Mouse (Mus musculus) bone marrow macrophage, adult 2 months (primary cell): ENCODE measurements around the gene Pnp2. TPM values are rescaled to one million over a fixed set of nuclear protein-coding genes. Genes with fewer than 3 reads are reported as not detected.
"Not testable (repeated sequence)": the region's sequence is repeated elsewhere in the genome, so short reads cannot be mapped to it uniquely, and the experiment has no call there.

Experiments used
- H3K27ac ChIP-seq: 2 replicates; pipeline ENCODE4 v1.5.1; 2012; ENCODE audit warnings: low read depth, low read length; ENCODE audit not compliant: insufficient read depth
- H3K4me1 ChIP-seq: 2 replicates; pipeline ENCODE4 v1.6.1; 2012; ENCODE audit warnings: low read length; ENCODE audit not compliant: control insufficient read depth, insufficient read depth
- H3K4me3 ChIP-seq: 2 replicates; pipeline ENCODE4 v1.5.1; 2012; ENCODE audit warnings: mild to moderate bottlenecking, low read length, moderate library complexity; ENCODE audit not compliant: insufficient read depth
- CTCF ChIP-seq: IDR thresholded peaks from 2 replicates; pipeline ENCODE4 v1.5.1; 2012; ENCODE audit warnings: low read depth, mild to moderate bottlenecking, low read length, moderate library complexity
- POLR2A ChIP-seq: IDR thresholded peaks from 2 replicates; pipeline ENCODE4 v1.6.1; 2012; ENCODE audit warnings: mild to moderate bottlenecking, low read depth, low read length, borderline replicate concordance
- polyA plus RNA-seq: library from polyadenylated mRNA; stranded (reverse); fragments of >200 nt; gene quantifications from 2 replicates; pipeline ENCODE4 v1.2.4, GENCODE M21; 2012; ENCODE audit not compliant: missing spikeins, insufficient read depth, insufficient read length

Pnp2 gene
- polyA plus RNA-seq, 1 experiment, result 4.5 TPM

GRCm38 (mm10) chr14:50930754-50931492, 24.9 kb upstream of the Pnp2 start, which contains the start of the genes Pip4p1 and Pnp:
TSS of gene Pip4p1 (minus strand) at chr14:50930856.
TSS of gene Pnp (plus strand) at chr14:50931082.
- Histone ChIP-seq H3K27ac (peak within 1 kb of the TSS; percentile 89), H3K4me1 (peaks cover 27% of the 10 kb centered on the region), H3K4me3 (peak within 1 kb of the TSS; percentile 84)
- no peak for TF ChIP-seq CTCF
- TF ChIP-seq POLR2A, result no peak

- Histone ChIP-seq H3K4me3 (peak overlapping the region; percentile 70), H3K27ac (peak overlapping the region; percentile 89), H3K4me1 (peaks cover 28% of the 10 kb centered on the region)
- TF ChIP-seq CTCF, result no peak
- TF ChIP-seq POLR2A, result no peak
These were observed 24.2 kb upstream of the Pnp2 start for GRCm38 (mm10) chr14:50931493-50932020.

- peaks cover 31% of the 10 kb centered on the region for H3K4me1 ChIP-seq
- TF ChIP-seq POLR2A (no peak), CTCF (no peak)
- H3K4me3 ChIP-seq, result no peak overlapping the region
- H3K27ac ChIP-seq, result peak overlapping the region; percentile 22; the same call in 1 of the 2 replicates
These were observed 19.1 kb upstream of the Pnp2 start for GRCm38 (mm10) chr14:50936649-50937048.

DNA sequence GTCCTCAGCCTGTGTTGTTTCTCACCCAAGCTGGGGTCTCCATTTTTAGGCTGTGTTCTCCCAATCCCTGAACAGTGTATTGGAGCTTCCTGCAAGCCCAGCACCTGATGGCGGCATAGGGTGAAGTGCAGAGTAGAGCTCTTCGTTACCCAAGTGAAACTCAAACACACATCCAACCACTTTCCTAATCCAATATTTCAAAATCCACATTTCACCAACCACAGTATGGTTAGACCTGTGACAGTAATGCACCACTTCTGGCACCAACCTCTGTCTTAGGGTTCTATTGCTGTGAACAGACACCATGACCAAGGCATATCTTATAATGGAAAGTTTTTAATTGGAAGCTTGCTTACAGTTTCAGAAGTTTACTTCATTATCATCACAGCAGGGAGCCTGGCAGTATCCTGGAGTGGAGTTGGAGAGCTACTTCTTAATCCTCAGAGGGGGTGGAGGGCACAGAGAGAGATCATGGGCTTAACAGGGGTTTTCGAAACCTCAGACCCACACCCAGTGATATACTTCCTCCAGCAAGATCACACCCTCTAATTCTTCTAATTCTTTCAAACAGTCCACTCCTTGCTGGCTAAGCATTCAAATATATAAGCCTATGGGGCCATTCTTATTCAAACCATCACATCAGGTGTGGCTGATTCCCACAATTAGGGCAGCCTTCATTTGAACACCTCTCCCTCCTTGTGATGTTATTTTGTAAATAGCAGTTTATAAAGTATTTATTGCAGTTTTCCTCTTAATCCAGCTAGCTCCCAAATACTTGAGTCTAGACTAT, 17.5 kb upstream of the Pnp2 start:
- no peak overlapping the region for H3K4me3 ChIP-seq
- no peak overlapping the region for H3K27ac ChIP-seq
- peaks cover 29% of the 10 kb centered on the region for H3K4me1 ChIP-seq
- no peak for TF ChIP-seq POLR2A
- no peak for TF ChIP-seq CTCF

DNA sequence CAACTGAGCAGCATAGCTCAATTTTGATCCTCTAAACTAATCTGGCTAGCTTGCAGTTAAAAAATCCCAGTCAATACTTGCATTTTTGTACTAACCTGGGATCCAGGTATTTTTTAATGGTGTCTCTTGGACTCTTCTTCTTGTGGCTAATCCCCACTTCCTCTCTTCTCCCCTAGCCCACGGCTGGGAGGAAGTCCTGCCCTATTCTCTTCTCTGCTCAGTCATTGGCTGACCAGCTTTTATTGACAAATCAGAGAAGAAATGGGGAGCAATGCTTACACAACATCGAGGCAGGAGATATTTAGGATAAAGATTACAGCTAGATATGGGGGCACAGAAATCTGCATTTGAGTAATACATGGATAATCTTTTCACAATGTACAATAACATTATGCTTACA, 16.9 kb upstream of the Pnp2 start:
- no peak for TF ChIP-seq CTCF
- TF ChIP-seq POLR2A, result no peak
- Histone ChIP-seq H3K27ac (no peak overlapping the region), H3K4me3 (no peak overlapping the region), H3K4me1 (peaks cover 29% of the 10 kb centered on the region)

DNA sequence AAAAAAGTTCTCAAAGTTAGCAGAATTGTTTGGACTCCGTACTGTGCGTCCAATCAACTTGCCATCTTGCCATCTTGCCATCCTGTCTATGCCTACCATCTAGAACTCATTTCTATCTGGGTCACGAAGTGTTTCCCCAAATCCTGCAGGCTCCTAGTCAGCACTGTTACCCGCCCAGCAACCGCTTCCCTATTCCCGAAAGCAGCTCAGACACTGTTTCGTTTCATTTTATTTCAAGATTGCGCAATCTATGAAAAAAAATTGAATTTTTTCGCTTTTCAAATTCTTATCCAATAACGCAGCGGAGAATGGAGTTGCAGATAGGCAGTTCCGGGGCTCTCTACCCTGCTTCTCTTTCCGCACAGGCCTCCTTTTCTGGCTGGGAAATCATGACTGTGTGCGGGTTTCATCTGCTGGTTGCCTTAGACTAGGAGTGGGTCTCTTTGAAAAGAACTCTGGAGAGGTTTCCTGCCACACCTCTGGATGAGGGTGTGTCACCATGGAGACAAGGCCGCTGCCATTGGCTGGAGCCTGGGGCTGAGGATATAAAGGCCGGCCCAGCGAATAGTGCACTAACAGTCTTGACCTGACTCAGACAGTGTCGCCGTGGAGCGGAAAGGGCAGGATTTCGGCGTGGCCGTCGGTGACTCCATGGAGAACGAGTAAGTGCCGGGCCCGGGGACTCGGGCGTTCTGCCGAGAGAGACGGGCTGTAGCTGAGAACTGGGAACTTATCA, 11.7 kb upstream of the Pnp2 start, which contains the start of gene Gm49342:
Gm49342 (plus strand) TSS at position 586 of the 736 bp plus-strand sequence.
- Histone ChIP-seq H3K27ac (peak within 1 kb of the TSS; percentile 97), H3K4me3 (peak within 1 kb of the TSS; percentile 88), H3K4me1 (peaks cover 10% of the 10 kb centered on the region)
- TF ChIP-seq POLR2A (peak; percentile 76; the same call in 1 of the 2 replicates), CTCF (no peak)

DNA sequence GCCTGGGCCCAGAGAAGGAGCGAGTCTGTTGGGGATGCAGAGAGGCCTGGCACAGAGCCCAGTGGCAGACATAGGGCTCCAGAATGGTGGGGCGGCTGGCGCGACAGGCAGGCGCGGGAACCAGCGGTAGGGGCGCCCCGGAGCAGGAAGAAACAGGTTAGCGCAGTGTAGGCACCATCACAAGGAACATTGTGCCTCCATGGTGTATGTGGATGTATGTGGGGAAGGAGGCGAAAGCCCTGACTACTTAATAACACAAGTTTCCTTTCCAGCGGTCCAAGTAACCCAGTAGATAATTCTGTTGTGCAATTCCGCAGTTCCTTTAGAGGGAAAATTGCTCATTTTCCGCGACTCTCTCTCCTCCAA, 11.1 kb upstream of the Pnp2 start:
- H3K4me3 ChIP-seq, result peak overlapping the region; percentile 88
- peak overlapping the region; percentile 97 for H3K27ac ChIP-seq
- H3K4me1 ChIP-seq, result not testable (repeated sequence)

GRCm38 (mm10) chr14:50945081-50945480, 10.7 kb upstream of the Pnp2 start:
- not testable (repeated sequence) for H3K4me1 ChIP-seq
- Histone ChIP-seq H3K27ac (peak overlapping the region; percentile 97), H3K4me3 (peak overlapping the region; percentile 88)

GRCm38 (mm10) chr14:50945526-50945925, 10.3 kb upstream of the Pnp2 start:
- H3K4me1 ChIP-seq, result not testable (repeated sequence)
- Histone ChIP-seq H3K27ac (0 out of 2 replicates have a peak overlapping the region, but pooled peaks have one; percentile 6), H3K4me3 (peak overlapping the region; percentile 88)

DNA sequence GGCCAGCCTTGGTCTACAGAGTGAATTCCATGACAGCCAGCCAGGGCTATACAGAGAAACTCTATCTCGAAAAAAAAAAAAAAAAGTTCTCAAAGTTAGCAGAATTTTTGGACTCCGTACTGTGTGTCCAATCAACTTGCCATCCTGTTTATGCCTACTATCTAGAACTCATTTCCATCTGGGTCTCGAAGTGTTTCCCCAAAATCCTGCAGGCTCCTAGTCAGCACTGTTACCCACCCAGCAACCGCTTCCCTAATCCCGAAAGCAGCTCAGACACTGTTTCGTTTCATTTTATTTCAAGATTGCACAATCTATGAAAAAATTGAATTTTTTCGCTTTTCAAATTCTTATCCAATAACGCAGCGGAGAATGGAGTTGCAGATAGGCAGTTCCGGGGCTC, 305 bp upstream of the Pnp2 start:
- H3K27ac ChIP-seq, result no peak overlapping the region; the same call in 1 of the 2 replicates

GRCm38 (mm10) chr14:50956724-50957123, 932 bp downstream of the Pnp2 start:
- H3K4me1 ChIP-seq, H3K27ac ChIP-seq, H3K4me3 ChIP-seq: not testable (repeated sequence)

More for the DNA sequence above, 305 bp upstream of the Pnp2 start:
- Histone ChIP-seq H3K4me3 (no peak overlapping the region), H3K4me1 (peaks cover 5% of the 10 kb centered on the region)
- TF ChIP-seq POLR2A (no peak), CTCF (no peak)

DNA sequence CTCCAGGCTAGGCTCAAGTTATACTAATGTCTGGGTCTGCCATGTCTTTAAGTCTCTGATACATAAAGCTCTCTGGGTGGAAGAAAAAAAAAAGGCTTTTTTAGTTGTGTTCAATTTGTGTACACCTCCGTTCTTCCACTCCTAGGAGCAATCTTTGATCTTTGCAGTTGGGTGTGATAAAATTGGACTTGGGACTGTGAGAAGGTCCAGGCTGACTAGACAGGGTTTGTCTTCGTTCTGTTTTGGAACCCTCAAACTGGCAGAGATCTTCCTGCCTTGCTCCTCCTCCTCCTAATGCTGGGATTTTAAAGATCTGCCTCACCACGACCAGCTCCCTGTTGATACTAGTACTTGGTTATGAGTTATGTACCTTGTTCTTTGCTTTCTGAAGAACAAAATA, 1.4 kb downstream of the Pnp2 start:
- H3K4me3 ChIP-seq, H3K27ac ChIP-seq, H3K4me1 ChIP-seq: not testable (repeated sequence)

DNA sequence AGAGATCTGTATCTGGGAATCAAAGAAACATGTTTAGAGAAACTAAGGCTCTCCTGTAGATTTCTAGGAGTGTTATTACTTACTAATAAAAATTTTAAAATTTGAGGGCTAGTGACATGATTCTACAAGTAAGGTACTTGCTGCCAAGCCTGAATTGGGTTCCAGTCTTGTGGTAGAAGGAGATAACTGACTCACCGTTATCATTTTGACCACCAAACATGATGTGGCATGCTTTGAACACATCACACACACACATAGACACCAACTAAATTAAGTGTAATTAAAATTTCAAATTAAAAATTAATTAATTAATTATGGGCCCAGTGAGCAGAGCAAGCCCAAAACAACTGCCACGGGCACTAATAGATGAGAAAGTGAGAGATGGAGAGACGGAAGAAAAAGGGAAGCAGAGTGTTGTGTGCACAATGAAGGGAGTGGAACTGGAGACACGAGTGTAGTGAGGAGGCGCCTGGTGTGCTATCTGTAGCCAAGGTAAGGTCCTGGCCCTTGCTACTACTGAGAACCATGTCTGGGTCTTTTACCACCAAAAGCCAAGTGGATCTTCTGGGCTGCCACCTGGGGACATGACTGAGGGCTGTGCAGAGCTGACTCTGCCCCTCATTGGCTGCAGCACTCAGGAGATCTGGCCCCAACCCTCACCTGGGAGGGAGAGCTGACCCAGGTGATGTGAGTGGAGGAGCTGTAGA, 2.6 kb downstream of the Pnp2 start:
- not testable (repeated sequence) for H3K27ac ChIP-seq, H3K4me1 ChIP-seq, H3K4me3 ChIP-seq
